Mouse (Mus musculus) gastrocnemius, postnatal 10 days (tissue): Measurements from ENCODE around the gene Vmn1r196. TPM values are rescaled to one million over a fixed set of nuclear protein-coding genes. Genes with fewer than 3 reads are reported as not detected.
"Not testable (repeated sequence)": the region's sequence is repeated elsewhere in the genome, so short reads cannot be mapped to it uniquely, and the experiment has no call there.

Source experiments
- DNase-seq: peaks from one replicate; pipeline ENCODE4 v3.0.0; 2021; ENCODE audit warnings: mixed read lengths
- long read RNA-seq, 2 experiments: library from polyadenylated mRNA; stranded (forward); transcript quantifications; one replicate each; pipeline ENCODE4 v2.0.0; 2021
- total RNA-seq, 2 experiments: library from RNA; stranded (reverse); gene quantifications; 2 replicates each; pipeline ENCODE4 v1.2.3; 2021

The Vmn1r196 gene
- not detected for total RNA-seq
- long read RNA-seq, experiment 1 = 0 reads
- long read RNA-seq, experiment 2 = 0 reads

DNA sequence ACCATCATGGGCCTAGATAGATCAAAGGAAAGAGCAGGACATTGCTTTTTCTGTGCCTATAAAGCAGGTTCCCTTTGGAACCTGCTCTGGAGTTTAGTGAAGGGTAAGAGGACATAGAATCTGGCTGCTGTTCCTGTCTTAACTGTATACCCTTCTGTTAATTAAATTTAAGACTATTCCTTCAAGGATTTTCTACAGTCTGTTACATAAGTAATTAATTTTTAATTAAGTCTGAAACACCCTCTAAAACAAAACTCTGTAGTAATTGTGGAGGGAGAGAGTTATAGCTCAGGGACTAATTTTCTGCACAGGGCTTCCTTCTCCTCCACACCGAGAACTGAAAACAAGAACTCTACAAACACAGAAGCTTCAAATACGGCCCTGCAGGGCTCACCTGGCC, at the start of gene Vmn1r196:
TSS of gene Vmn1r196 (plus strand) at position 301 of the 400 bp plus-strand sequence.
- no peak for DNase-seq

DNA sequence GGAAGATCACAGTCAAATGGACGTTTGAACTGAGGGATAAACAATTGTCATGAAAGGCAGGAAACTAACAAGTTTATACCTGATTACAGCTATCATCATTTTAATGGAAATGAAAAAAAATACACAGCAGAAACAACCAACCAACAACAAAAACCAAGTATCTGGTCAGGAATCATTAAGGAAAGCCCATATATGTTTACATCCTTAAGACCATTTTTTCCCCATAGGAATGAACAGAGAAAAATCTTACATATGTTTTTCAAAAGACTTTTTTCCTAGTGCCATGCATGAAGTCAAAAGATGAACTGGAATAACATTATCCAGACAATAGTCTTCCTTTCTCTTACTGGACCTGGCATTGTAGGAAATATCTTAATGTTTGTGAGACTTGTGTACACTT, 45.8 kb upstream of the Vmn1r196 start, which contains the start of gene Vmn1r194:
TSS of gene Vmn1r194 (plus strand) at position 301 of the 400 bp plus-strand sequence.
- no peak for DNase-seq

GRCm38 (mm10) chr13:22270222-22270621, 19.5 kb upstream of the Vmn1r196 start, which contains the start of gene Vmn1r195:
Vmn1r195 (plus strand) TSS chr13:22270522.
- DNase-seq = not testable (repeated sequence)

DNA sequence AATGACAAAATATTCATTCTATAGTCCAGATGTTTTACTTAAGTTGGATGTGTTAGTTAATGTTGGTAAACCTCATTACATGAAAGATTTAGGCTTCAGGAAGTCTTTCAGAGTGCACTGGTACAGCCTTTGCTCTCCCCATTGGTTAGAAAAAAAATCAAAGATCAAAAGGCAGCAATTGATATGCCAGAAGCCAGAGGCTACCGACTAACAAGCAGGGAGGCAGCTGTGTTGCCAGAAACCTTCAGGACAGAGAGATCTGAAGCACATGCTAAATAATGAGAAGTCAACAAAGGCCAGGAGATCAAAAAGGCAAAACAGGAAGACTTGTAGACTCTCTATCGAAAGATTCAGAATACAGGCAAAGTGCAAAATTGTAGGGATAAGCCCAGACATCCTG, 18.0 kb upstream of the Vmn1r196 start:
- no peak for DNase-seq

- DNase-seq = no peak
These were observed 5.1 kb upstream of the Vmn1r196 start for GRCm38 (mm10) chr13:22284578-22284977.

GRCm38 (mm10) chr13:22308075-22308474, 18.4 kb downstream of the Vmn1r196 start:
- not testable (repeated sequence) for DNase-seq

GRCm38 (mm10) chr13:22315361-22315760, 25.6 kb downstream of the Vmn1r196 start:
- DNase-seq = no peak

GRCm38 (mm10) chr13:22317366-22317765, 27.6 kb downstream of the Vmn1r196 start:
- DNase-seq = no peak

- no peak for DNase-seq
These were observed 30.4 kb downstream of the Vmn1r196 start for GRCm38 (mm10) chr13:22320091-22320490.

DNA sequence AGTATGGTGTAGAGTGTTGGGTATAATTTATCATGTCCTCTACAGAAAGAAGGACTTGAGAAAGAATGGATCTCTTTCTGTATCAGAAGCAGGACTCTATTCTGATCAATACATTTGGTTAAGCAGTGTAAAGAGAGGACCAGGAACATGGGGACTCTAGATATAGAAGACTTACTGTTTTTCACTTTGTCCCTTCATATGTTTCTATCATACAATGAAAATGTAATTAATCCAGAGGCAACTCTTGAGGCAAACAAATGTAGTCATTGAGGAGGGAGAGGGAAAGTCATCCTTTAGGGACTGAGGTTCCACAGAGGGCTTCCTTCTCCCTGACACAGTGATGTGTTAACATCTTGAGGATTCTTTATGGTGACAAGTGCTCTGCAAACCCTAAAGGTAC, 34.6 kb downstream of the Vmn1r196 start, which contains the start of gene Vmn1r197:
TSS of gene Vmn1r197 (plus strand) at position 301 of the 400 bp plus-strand sequence.
- DNase-seq = no peak

DNA sequence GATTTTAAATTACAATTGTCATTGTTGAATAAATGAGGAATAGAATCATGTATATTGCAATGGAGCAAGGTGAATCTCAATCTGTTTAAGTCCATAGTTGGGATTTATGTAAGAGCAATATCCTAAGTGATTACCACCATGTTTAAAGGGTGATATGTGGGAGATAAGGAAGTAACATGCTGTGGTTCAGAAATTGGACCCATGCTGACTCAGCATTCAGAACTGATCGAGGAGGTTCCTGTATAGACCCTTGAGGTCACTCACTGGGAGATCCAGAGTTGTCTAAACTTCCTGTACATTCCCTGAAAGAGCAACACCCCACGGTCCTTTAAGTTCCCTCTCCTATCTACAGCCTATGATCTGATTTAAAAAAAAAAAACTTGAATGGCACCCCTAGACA, 43.5 kb downstream of the Vmn1r196 start:
- DNase-seq = no peak

- no peak for DNase-seq
These were observed 45.8 kb downstream of the Vmn1r196 start for GRCm38 (mm10) chr13:22335565-22335964.

Other genes starting within 250 kb of the Vmn1r196 start
- 10 to 100 TPM; 77.9 to 89.2 TPM for gene Hist1h4i, start 248.6 kb upstream of the Vmn1r196 start, total RNA-seq
- gene Hist1h2ag, start 247.0 kb upstream of the Vmn1r196 start, total RNA-seq = 100 to 1,000 TPM; 133 to 135 TPM
- gene Hist1h2bj, start 246.7 kb upstream of the Vmn1r196 start, total RNA-seq = 100 to 1,000 TPM; 117 to 122 TPM
- not detected for gene Vmn1r188, start 205.5 kb upstream of the Vmn1r196 start, total RNA-seq
- not detected for gene Vmn1r189, start 184.1 kb upstream of the Vmn1r196 start, total RNA-seq
- not detected for gene Vmn1r191, start 106.0 kb upstream of the Vmn1r196 start, total RNA-seq
- gene Vmn1r192, start 98.8 kb upstream of the Vmn1r196 start, total RNA-seq = not detected
- not detected for gene Vmn1r193, start 66.8 kb upstream of the Vmn1r196 start, total RNA-seq
- not detected for gene Vmn1r194, start 45.7 kb upstream of the Vmn1r196 start, total RNA-seq
- gene Vmn1r195, start 19.4 kb upstream of the Vmn1r196 start, total RNA-seq = not detected
- not detected for gene Vmn1r197, start 34.7 kb downstream of the Vmn1r196 start, total RNA-seq
- gene Vmn1r198, start 60.4 kb downstream of the Vmn1r196 start, total RNA-seq = not detected
- gene Vmn1r199, start 89.9 kb downstream of the Vmn1r196 start, total RNA-seq = not detected
- not detected for gene Vmn1r200, start 100.5 kb downstream of the Vmn1r196 start, total RNA-seq
- gene Vmn1r201, start 182.0 kb downstream of the Vmn1r196 start, total RNA-seq = not detected
- gene Vmn1r202, start 215.5 kb downstream of the Vmn1r196 start, total RNA-seq = under 1 TPM in 1 of 2 experiments, not detected in 1; 0.05 TPM
- gene Vmn1r203, start 228.2 kb downstream of the Vmn1r196 start, total RNA-seq = not detected